Mouse (Mus musculus) forebrain, embryonic 14.5 days (tissue): Measurements from ENCODE around the gene Serpina16. TPM values are rescaled to one million over a fixed set of nuclear protein-coding genes. Genes with fewer than 3 reads are reported as not detected.

Experiments used
- ATAC-seq: fragments of 200-750 bp; cut with Nextera tagmentation; 2 replicates; pipeline ENCODE4 v1.8.0; 2017; ENCODE audit warnings: mild to moderate bottlenecking, moderate library complexity
- DNase-seq: peaks from one replicate; pipeline ENCODE4 v3.0.0-alpha.2; 2015; ENCODE audit warnings: low spot score
- H3K27ac ChIP-seq: fragments of 300-500 bp; sonication (generic); 2 replicates; pipeline ENCODE4 v1.5.1; 2014; ENCODE audit warnings: low read depth, mild to moderate bottlenecking, control low read depth, low read length, moderate library complexity
- H3K27me3 ChIP-seq: fragments of 300-500 bp; sonication (generic); replicated peaks from 2 replicates; pipeline ENCODE4 v1.6.1; 2014; ENCODE audit warnings: low read length, control low read depth, mixed read lengths; ENCODE audit not compliant: control insufficient read depth, insufficient read depth
- H3K36me3 ChIP-seq: fragments of 300-500 bp; sonication (generic); 2 replicates; pipeline ENCODE4 v1.6.1; 2014; ENCODE audit warnings: low read length, control low read depth; ENCODE audit not compliant: control insufficient read depth, insufficient read depth
- H3K4me1 ChIP-seq: fragments of 300-500 bp; sonication (generic); 2 replicates; pipeline ENCODE4 v1.6.1; 2014; ENCODE audit warnings: antibody characterized with exemption, low read length, control low read depth; ENCODE audit not compliant: control insufficient read depth, insufficient read depth
- H3K4me2 ChIP-seq: fragments of 300-500 bp; sonication (generic); 2 replicates; pipeline ENCODE4 v1.6.1; 2014; ENCODE audit warnings: mild to moderate bottlenecking, control low read depth, low read length
- H3K4me3 ChIP-seq: fragments of 300-500 bp; sonication (generic); 2 replicates; pipeline ENCODE4 v1.5.1; 2014; ENCODE audit warnings: low read depth, low read length, control low read depth
- H3K9ac ChIP-seq: fragments of 300-500 bp; sonication (generic); 2 replicates; pipeline ENCODE4 v1.6.1; 2014; ENCODE audit warnings: mild to moderate bottlenecking, low read length, control low read depth, moderate library complexity
- H3K9me3 ChIP-seq: fragments of 300-500 bp; sonication (generic); replicated peaks from 2 replicates; pipeline ENCODE4 v1.6.1; 2016; ENCODE audit warnings: low read length, control low read depth, mixed read lengths; ENCODE audit not compliant: control insufficient read depth
- whole genome bisulfite sequencing: fragments of 180-500 bp; shearing (Covaris S2); extraction: QIAGEN DNeasy Blood & Tissue Kit; methylation state at CpG from one replicate; pipeline ENCODE4 v1.1.7; 2014; 5-methylcytosine and 5-hydroxymethylcytosine counted together
- polyA plus RNA-seq: library from polyadenylated mRNA; unstranded; fragments of >200 nt; fragmentation: Nextera tagmentation; extraction: Ambion mirVana; gene quantifications from 2 replicates; pipeline ENCODE4 v1.2.1, GENCODE M21; 2014

Gene Serpina16
- polyA plus RNA-seq: not detected in 2 replicates

DNA sequence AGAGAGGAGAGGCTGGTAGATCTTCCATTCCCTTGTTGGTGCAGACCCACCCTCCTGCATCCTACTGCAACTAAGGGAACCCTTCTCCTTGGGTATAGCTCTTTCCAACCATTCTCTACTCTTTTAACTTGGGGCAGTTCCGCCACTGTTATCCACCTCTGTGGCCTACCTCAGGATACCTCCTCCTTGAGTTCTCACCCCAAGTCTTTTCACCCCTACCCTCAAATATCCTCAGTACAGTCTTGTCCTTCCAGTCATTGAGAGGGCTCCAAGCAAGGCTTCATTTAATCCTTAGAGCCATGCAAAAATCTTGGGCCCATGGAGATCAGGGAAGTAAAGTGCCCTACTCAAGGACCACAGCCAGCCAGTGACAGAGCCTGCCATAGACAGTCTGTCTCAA lies at the start of gene Serpina16:
TSS of gene Serpina16 (minus strand) at position 101 of the 400 bp plus-strand sequence.
- DNase-seq (no peak), ATAC-seq (no peak)
- H3K4me3 ChIP-seq: no peak within 1 kb of the TSS
- no peak within 1 kb of the TSS for H3K4me2 ChIP-seq
- H3K27me3 ChIP-seq: no peaks in the 10 kb centered on the region
- no peaks in the 10 kb centered on the region for H3K36me3 ChIP-seq
- WGBS: 84% methylated on average over 1 of the region's 1 CpGs
- no peak within 1 kb of the TSS for H3K9ac ChIP-seq
- no peaks in the 10 kb centered on the region for H3K4me1 ChIP-seq
- H3K27ac ChIP-seq: no peak within 1 kb of the TSS
- H3K9me3 ChIP-seq: no peaks in the 10 kb centered on the region

DNA sequence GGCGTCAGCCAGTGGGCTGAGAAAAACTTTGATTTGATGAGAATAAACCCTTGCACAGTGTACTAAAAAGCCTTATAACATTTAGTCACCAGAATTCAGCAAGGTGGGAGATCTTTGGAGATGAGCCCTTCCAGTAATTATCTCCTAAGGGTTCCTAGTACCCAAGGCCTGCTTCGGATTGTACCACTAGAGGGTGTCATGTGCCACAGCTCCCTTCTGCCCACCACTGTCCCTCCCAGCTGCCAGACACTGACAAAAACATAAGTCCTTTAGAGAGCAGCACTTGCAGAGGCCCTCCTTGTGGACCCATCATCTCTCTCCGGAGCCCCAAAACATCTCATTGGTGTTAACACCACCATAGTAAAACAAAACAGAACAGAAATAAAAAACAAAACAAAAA lies 35.6 kb upstream of the Serpina16 start:
- Histone ChIP-seq H3K4me3 (no peak overlapping the region), H3K4me2 (no peak overlapping the region), H3K27ac (no peak overlapping the region), H3K36me3 (no peaks in the 10 kb centered on the region), H3K9me3 (no peaks in the 10 kb centered on the region), H3K27me3 (no peaks in the 10 kb centered on the region), H3K9ac (no peak overlapping the region), H3K4me1 (no peaks in the 10 kb centered on the region)
- DNase-seq: no peak
- 81% methylated on average over 3 of the region's 3 CpGs for WGBS
- no peak for ATAC-seq

DNA sequence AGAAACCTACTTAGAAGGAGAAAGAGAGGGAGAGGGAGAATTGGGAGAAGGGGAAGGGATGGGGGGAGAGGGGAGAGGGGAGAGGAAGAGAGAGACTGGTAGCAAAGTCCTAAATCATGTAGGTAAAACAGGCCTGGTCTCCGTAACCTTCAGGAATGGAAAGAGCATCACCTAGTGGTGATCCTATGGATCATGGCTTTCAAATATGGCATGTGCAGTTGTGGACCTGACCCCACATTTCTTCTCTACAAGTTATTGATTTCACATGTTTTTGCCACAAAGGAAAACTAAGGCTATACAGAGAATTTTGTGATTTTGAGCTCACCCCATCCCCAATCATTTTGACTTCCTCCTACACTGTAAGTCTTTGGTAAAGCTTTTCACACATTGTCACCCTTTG lies 34.5 kb upstream of the Serpina16 start:
- Histone ChIP-seq H3K4me3 (no peak overlapping the region), H3K27ac (no peak overlapping the region), H3K27me3 (no peaks in the 10 kb centered on the region), H3K4me2 (no peak overlapping the region), H3K4me1 (no peaks in the 10 kb centered on the region), H3K36me3 (no peaks in the 10 kb centered on the region), H3K9ac (no peak overlapping the region), H3K9me3 (no peaks in the 10 kb centered on the region)
- DNase-seq (no peak), ATAC-seq (no peak)
- WGBS: 67% methylated on average over 1 of the region's 1 CpGs

DNA sequence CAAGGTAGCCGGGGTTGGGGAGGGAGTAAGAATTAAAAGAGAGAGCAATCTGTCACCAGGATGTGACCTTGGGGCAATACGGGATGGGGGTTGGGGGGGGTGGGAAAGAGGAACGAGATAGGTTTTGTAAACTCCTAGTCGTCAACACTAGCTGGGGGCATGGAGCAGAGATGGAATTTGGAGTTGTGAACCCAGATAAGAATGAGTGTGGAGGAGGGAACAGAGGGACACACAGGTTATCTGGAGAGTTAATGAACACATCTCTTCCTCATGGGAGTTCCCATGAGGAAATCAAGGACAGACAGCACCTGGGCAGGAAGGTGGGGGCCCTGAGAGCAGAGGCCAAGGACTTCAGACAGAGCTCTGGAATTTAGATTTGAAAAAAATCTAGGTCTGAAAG lies 30.2 kb upstream of the Serpina16 start:
- H3K9ac ChIP-seq: no peak overlapping the region
- no peaks in the 10 kb centered on the region for H3K27me3 ChIP-seq
- H3K9me3 ChIP-seq: no peaks in the 10 kb centered on the region
- H3K4me2 ChIP-seq: no peak overlapping the region
- WGBS: 94% methylated on average over 4 of the region's 4 CpGs
- ATAC-seq: no peak
- H3K36me3 ChIP-seq: no peaks in the 10 kb centered on the region
- H3K4me1 ChIP-seq: no peaks in the 10 kb centered on the region
- H3K27ac ChIP-seq: no peak overlapping the region
- DNase-seq: no peak
- no peak overlapping the region for H3K4me3 ChIP-seq

DNA sequence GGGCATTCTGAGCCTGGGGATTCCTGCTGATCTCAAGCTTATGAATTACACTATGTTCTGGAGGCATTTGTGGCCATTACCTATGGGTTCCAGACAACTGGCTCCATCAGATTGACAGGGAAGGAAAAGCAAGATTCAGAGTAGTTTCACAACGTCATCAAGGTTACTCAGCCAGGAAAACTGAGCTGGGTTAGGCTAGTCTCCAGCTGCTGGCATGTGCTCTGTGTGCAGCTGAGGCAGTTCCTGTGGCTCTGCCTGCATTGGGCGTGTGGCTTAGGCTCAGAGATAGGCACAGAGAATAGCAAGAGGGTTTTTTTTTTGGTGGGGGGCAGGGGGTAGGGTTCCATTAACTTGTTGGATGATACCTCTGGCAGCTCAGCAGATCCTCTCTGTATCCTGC lies 29.6 kb upstream of the Serpina16 start:
- Histone ChIP-seq H3K4me2 (no peak overlapping the region), H3K36me3 (no peaks in the 10 kb centered on the region), H3K9me3 (no peaks in the 10 kb centered on the region), H3K4me3 (no peak overlapping the region), H3K27ac (no peak overlapping the region), H3K9ac (no peak overlapping the region), H3K27me3 (no peaks in the 10 kb centered on the region), H3K4me1 (no peaks in the 10 kb centered on the region)
- 78% methylated on average over 2 of the region's 2 CpGs for WGBS
- DNase-seq (no peak), ATAC-seq (no peak)

DNA sequence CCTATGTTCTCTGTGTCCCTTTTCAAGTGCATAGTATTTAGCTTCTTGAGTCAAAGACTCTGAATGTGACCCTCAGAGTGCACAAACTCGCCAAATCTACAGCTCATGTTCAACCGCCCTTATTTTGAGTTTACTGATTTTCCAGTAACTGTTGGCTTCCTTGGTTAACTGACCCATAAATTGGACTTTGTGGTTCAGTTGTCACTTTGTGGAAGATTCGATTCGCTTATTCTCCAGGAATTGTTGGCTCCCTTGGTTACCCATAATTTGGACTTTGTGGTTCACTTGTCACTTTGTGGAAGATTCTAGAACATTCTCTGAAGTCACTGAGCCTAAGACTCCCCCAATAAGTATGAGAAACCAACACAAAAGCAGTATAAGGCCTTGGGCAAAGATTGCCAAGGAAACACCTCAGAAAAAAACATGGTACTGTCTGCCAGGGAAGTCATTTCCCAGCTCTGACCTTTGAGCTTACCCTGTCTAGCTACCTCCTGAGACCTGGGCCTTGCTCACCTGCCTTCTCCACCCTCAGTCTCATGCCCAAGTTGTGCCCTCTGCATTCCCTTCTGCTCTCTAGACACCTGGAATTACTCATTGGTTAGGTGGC lies 24.3 kb upstream of the Serpina16 start:
- H3K9me3 ChIP-seq: no peaks in the 10 kb centered on the region
- H3K27ac ChIP-seq: no peak overlapping the region
- no peak for DNase-seq
- no peaks in the 10 kb centered on the region for H3K4me1 ChIP-seq
- no peak overlapping the region for H3K4me3 ChIP-seq
- no peaks in the 10 kb centered on the region for H3K36me3 ChIP-seq
- no peaks in the 10 kb centered on the region for H3K27me3 ChIP-seq
- 89% methylated on average over 4 of the region's 4 CpGs for WGBS
- H3K4me2 ChIP-seq: no peak overlapping the region
- H3K9ac ChIP-seq: no peak overlapping the region
- no peak for ATAC-seq

DNA sequence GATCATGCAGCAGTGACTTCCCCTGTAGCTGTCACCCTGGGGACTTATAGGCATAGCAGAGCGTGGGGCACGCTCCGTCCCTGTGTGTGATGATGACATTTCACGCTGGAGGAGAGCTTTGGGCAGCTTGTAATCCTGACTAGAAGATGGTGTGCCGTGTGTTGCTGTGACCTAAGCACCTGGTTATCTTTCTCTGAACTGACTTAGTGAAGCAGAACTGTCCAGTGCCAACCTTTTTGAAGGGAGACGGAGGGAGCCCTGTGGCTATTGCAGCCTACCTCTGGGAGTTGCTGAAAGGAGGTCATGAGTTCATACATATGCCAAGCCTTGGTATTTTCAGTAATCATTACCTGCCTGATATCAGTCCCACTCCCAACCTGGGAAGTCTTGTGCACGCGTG lies 19.5 kb upstream of the Serpina16 start, which contains the start of gene Serpina1f:
TSS of gene Serpina1f (minus strand) at position 101 of the 400 bp plus-strand sequence.
- H3K4me1 ChIP-seq: no peaks in the 10 kb centered on the region
- no peak within 1 kb of the TSS for H3K4me2 ChIP-seq
- no peak for ATAC-seq
- 90% methylated on average over 8 of the region's 8 CpGs for WGBS
- no peak within 1 kb of the TSS for H3K4me3 ChIP-seq
- no peak for DNase-seq
- no peak within 1 kb of the TSS for H3K9ac ChIP-seq
- no peaks in the 10 kb centered on the region for H3K27me3 ChIP-seq
- H3K27ac ChIP-seq: no peak within 1 kb of the TSS
- no peaks in the 10 kb centered on the region for H3K36me3 ChIP-seq
- H3K9me3 ChIP-seq: no peaks in the 10 kb centered on the region

DNA sequence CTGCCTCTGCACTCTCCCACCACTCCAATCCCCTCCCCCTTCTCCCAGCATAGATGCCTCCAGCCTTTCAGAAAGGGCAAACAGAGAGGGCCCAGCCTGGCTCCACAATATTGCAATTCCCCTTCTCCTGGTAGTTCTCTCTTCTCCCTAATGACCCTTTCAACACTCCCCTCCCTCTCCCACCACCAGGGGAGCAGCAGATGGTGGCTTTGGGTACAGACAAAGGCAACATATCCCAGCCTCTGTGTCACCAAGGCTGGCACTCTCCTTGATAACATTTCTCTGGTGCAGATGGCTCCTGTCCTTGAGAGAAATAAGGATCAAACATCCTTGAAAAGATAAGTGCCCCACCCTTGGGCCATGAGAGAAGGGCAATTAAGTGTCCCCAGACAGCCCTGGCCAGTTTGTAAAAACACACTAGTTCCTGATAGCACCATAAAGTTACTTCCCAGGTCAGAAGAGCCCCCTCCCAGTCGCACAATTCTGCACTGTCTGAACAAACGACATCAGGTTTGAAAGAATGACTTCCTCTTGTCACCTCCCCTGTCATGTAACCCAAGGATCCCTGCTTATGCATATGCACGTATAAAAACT lies 12.4 kb upstream of the Serpina16 start:
- Histone ChIP-seq H3K36me3 (no peaks in the 10 kb centered on the region), H3K9me3 (no peaks in the 10 kb centered on the region), H3K4me1 (no peaks in the 10 kb centered on the region), H3K27me3 (no peaks in the 10 kb centered on the region), H3K27ac (no peak overlapping the region), H3K9ac (no peak overlapping the region), H3K4me3 (no peak overlapping the region), H3K4me2 (no peak overlapping the region)
- WGBS: 70% methylated on average over 3 of the region's 3 CpGs
- no peak for DNase-seq
- ATAC-seq: no peak

DNA sequence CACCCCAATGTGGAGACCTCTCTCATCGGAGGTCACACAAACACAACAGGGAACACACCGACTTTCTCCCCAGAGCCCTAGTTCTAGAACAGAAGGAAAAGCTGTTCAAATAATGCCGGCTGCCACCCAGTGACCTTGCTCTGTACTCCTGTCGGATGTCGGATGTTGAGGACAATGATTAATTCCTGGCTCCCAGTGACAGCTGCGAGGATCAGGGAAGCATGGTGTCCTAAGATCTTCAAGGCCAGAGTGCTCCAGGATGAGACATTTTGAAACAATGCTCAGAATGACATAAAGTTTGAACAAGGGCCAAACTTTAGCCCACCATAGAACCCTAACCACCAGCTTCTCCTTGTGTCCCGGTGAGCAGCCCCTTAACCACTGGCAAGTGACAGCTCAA lies 11.1 kb upstream of the Serpina16 start:
- no peak overlapping the region for H3K4me3 ChIP-seq
- H3K4me2 ChIP-seq: no peak overlapping the region
- no peak overlapping the region for H3K27ac ChIP-seq
- WGBS: 92% methylated on average over 7 of the region's 7 CpGs
- H3K9ac ChIP-seq: no peak overlapping the region
- no peaks in the 10 kb centered on the region for H3K9me3 ChIP-seq
- H3K4me1 ChIP-seq: no peaks in the 10 kb centered on the region
- H3K27me3 ChIP-seq: no peaks in the 10 kb centered on the region
- no peak for ATAC-seq
- DNase-seq: no peak
- H3K36me3 ChIP-seq: no peaks in the 10 kb centered on the region
